Mouse (Mus musculus): ENCODE measurements around the gene Thsd4.

DNA sequence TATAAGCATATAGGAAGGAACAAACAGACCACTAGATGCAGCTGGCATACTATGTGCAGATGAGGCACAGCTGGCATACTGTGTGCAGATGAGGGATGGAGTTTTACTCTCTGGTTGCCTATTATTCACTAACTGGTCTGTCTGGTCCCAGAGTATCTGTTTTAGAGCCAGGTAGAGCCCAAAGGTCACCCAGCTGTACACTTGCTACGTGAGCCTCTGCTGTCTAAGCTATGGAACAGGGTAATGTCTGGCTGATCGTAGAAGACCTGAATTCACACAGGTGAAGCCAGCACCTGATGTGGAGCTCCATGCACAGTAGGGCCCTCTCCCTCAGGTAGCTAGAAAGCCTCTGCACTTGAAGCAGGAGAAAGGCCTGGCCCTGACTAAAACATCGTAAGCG, 5.5 kb downstream of the Thsd4 start:
- TF ChIP-seq GATA1 (IDR thresholded peaks at IDR 0.05; ENCODE audit: borderline replicate concordance, low read length) (no peak), FLI1 (IDR thresholded peaks at IDR 0.05; ENCODE audit: low read length) (no peak)
